Mouse (Mus musculus) MEL (cell line): ENCODE measurements at regions not wholly inside any gene's neighbourhood (a gene's known extent, or its start where the extent isn't known, plus 50 kb on each side); places are given as distances from the start of the nearest gene placed in this dataset.

ENCODE experiments used
- DNase-seq: peaks from one replicate; pipeline ENCODE4 v3.0.0; 2011; ENCODE audit warnings: low read depth, low spot score
- H3K27ac ChIP-seq: 2 replicates; pipeline ENCODE4 v1.5.1; 2012; ENCODE audit warnings: low read depth, mild to moderate bottlenecking, control low read depth, low read length, moderate library complexity; ENCODE audit not compliant: control insufficient read depth
- H3K27me3 ChIP-seq, 2 experiments: fragments of 150-350 bp in 1 of 2; sonication (generic) in 1 of 2; 2 replicates each; pipeline ENCODE4 v1.6.1; 2012; ENCODE audit warnings: low read length in 2 of 2, mild to moderate bottlenecking in 2 of 2, improper control_type of control experiment in 1 of 2, moderate library complexity in 1 of 2; ENCODE audit not compliant: insufficient read depth in 2 of 2, control insufficient read depth in 1 of 2
- H3K36me3 ChIP-seq, 2 experiments: 2 replicates each; pipeline ENCODE4 v1.6.1; 2012 to 2014; ENCODE audit warnings: low read length in 2 of 2, improper control_type of control experiment in 1 of 2, inconsistent platforms in 1 of 2, mild to moderate bottlenecking in 1 of 2; ENCODE audit not compliant: insufficient read depth in 2 of 2, control insufficient read depth in 1 of 2
- H3K4me1 ChIP-seq, 2 experiments: fragments of 150-350 bp in 1 of 2; sonication (generic) in 1 of 2; 2 replicates each; pipeline ENCODE4 v1.6.1; 2012; ENCODE audit warnings: low read length in 2 of 2, improper control_type of control experiment in 1 of 2, mild to moderate bottlenecking in 1 of 2; ENCODE audit not compliant: insufficient read depth in 2 of 2, control insufficient read depth in 1 of 2
- H3K4me3 ChIP-seq, 2 experiments: fragments of 150-350 bp in 1 of 2; sonication (generic) in 1 of 2; 2 replicates each; pipeline ENCODE4 v1.5.1; 2012; ENCODE audit warnings: low read depth in 2 of 2, low read length in 2 of 2, mild to moderate bottlenecking in 2 of 2, moderate library complexity in 2 of 2, control low read depth in 1 of 2, improper control_type of control experiment in 1 of 2; ENCODE audit not compliant: control insufficient read depth in 1 of 2, insufficient read depth in 1 of 2
- H3K79me2 ChIP-seq: 2 replicates; pipeline ENCODE4 v1.6.1; 2012; ENCODE audit warnings: mild to moderate bottlenecking, low read length, moderate library complexity; ENCODE audit not compliant: control insufficient read depth, poor library complexity, insufficient read depth
- H3K9ac ChIP-seq: 2 replicates; pipeline ENCODE4 v1.6.1; 2012; ENCODE audit warnings: low read depth, mild to moderate bottlenecking, control low read depth, low read length, moderate library complexity; ENCODE audit not compliant: control insufficient read depth, poor library complexity, severe bottlenecking
- H3K9me3 ChIP-seq: fragments of 150-350 bp; sonication (generic); replicated peaks from 2 replicates; pipeline ENCODE4 v1.6.1; 2012; ENCODE audit warnings: mild to moderate bottlenecking, low read length, improper control_type of control experiment, moderate library complexity; ENCODE audit not compliant: insufficient read depth
- CHD2 ChIP-seq: IDR thresholded peaks from 2 replicates; pipeline ENCODE4 v1.6.1; 2011; ENCODE audit warnings: low read length, improper control_type of control experiment
- CTCF ChIP-seq, 3 experiments: IDR thresholded peaks in 2 of 3; conservative IDR thresholded peaks in 1 of 3; 2 replicates each; pipeline ENCODE4 v1.5.1; 2011 to 2012; ENCODE audit warnings: low read length in 3 of 3, low read depth in 2 of 3, mild to moderate bottlenecking in 2 of 3, improper control_type of control experiment in 1 of 3, inconsistent platforms in 1 of 3, mixed read lengths in 1 of 3, moderate library complexity in 1 of 3; ENCODE audit not compliant: control insufficient read depth in 1 of 3, insufficient read depth in 1 of 3, poor library complexity in 1 of 3, severe bottlenecking in 1 of 3
- ELF1 ChIP-seq: IDR thresholded peaks from 2 replicates; pipeline ENCODE4 v1.6.1; 2014; ENCODE audit warnings: low read depth, mild to moderate bottlenecking, inconsistent platforms, low read length, improper control_type of control experiment, moderate library complexity
- EP300 ChIP-seq, 2 experiments: IDR thresholded peaks; 2 replicates each; pipeline ENCODE4 v1.6.1; 2011; ENCODE audit warnings: improper control_type of control experiment in 2 of 2, low read length in 2 of 2, low read depth in 1 of 2, mild to moderate bottlenecking in 1 of 2
- ETS1 ChIP-seq: IDR thresholded peaks from 2 replicates; pipeline ENCODE4 v1.6.1; 2012; ENCODE audit warnings: low read depth, mild to moderate bottlenecking, inconsistent platforms, low read length, improper control_type of control experiment, moderate library complexity
- GATA1 ChIP-seq: IDR thresholded peaks from 2 replicates; pipeline ENCODE4 v1.6.1; 2011; ENCODE audit warnings: low read depth, low read length, improper control_type of control experiment
- HCFC1 ChIP-seq: IDR thresholded peaks from 2 replicates; pipeline ENCODE4 v1.6.1; 2012; ENCODE audit warnings: low read depth, mild to moderate bottlenecking, inconsistent platforms, low read length, improper control_type of control experiment, moderate library complexity
- KAT2A ChIP-seq: conservative IDR thresholded peaks from 2 replicates; pipeline ENCODE4 v1.6.1; 2012; ENCODE audit warnings: low read depth, low read length, improper control_type of control experiment, inconsistent platforms
- MAZ ChIP-seq: IDR thresholded peaks from 2 replicates; pipeline ENCODE4 v1.6.1; 2012; ENCODE audit warnings: low read depth, mild to moderate bottlenecking, inconsistent platforms, low read length, improper control_type of control experiment
- NRF1 ChIP-seq: IDR thresholded peaks from 2 replicates; pipeline ENCODE4 v1.6.1; 2014; ENCODE audit warnings: low read depth, mild to moderate bottlenecking, inconsistent platforms, low read length, improper control_type of control experiment, moderate library complexity; ENCODE audit not compliant: poor library complexity, insufficient read depth, severe bottlenecking
- RCOR1 ChIP-seq: IDR thresholded peaks from 2 replicates; pipeline ENCODE4 v1.6.1; 2012; ENCODE audit warnings: low read depth, mild to moderate bottlenecking, inconsistent platforms, low read length, improper control_type of control experiment
- SIN3A ChIP-seq: IDR thresholded peaks from 2 replicates; pipeline ENCODE4 v1.6.1; 2012; ENCODE audit warnings: low read length, improper control_type of control experiment, inconsistent platforms
- TBP ChIP-seq: IDR thresholded peaks from 2 replicates; pipeline ENCODE4 v1.8.0; 2011; ENCODE audit warnings: low read depth, low read length, improper control_type of control experiment
- TCF12 ChIP-seq: IDR thresholded peaks from 2 replicates; pipeline ENCODE4 v1.6.1; 2014; ENCODE audit warnings: low read depth, mild to moderate bottlenecking, inconsistent platforms, low read length, improper control_type of control experiment, moderate library complexity
- USF2 ChIP-seq, 2 experiments: IDR thresholded peaks; 2 replicates each; pipeline ENCODE4 v1.6.1; 2011 to 2012; ENCODE audit warnings: improper control_type of control experiment in 2 of 2, low read length in 2 of 2, borderline replicate concordance in 1 of 2, inconsistent platforms in 1 of 2, low read depth in 1 of 2, mild to moderate bottlenecking in 1 of 2; ENCODE audit not compliant: insufficient read depth in 1 of 2
- ZC3H11A ChIP-seq: IDR thresholded peaks from 2 replicates; pipeline ENCODE4 v1.6.1; 2012; ENCODE audit warnings: low read depth, mild to moderate bottlenecking, inconsistent platforms, low read length, improper control_type of control experiment
- ZKSCAN1 ChIP-seq: IDR thresholded peaks from 2 replicates; pipeline ENCODE4 v1.6.1; 2012; ENCODE audit warnings: low read depth, mild to moderate bottlenecking, inconsistent platforms, low read length, improper control_type of control experiment, moderate library complexity
- ZNF384 ChIP-seq: IDR thresholded peaks from 2 replicates; pipeline ENCODE4 v1.6.1; 2012; ENCODE audit warnings: low read depth, mild to moderate bottlenecking, inconsistent platforms, low read length, improper control_type of control experiment

DNA sequence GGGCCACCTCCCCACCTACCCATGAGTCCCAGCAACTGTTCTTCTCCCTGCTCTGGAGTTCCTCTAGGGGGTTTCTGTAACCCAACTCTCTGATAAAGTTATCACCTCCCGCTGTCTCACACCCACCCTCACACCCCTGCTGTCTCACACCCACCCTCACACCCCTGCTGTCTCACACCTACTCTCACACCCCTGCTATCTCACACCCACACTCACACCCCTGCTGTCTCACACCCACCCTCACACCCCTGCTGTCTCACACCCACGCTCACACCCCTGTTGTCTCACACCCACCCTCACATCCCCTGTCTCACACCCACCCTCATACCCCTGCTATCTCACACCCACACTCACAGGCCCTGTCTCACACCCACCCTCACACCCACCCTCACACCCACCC is 67.4 kb upstream of the Atl2 start:
- no peak overlapping the region for H3K4me3 ChIP-seq
- H3K27me3 ChIP-seq, result no peaks in the 10 kb centered on the region
- H3K4me1 ChIP-seq, result peaks cover 11 to 27% of the 10 kb centered on the region in 2 experiments
- H3K9me3 ChIP-seq, result no peaks in the 10 kb centered on the region
- H3K27ac ChIP-seq, result no peak overlapping the region
- no peak for DNase-seq
- TF ChIP-seq ETS1 (peak; percentile 54; the same call in 1 of the 2 replicates), EP300 (IDR thresholded peaks at IDR 0.05; ENCODE audit: low read depth in 1 of 2, low read length in 2 of 2) (peak; percentile 29 to 64), SIN3A (0 out of 2 replicates have a peak, but pooled peaks have one; percentile 29), GATA1 (peak; percentile 23; the same call in 1 of the 2 replicates), RCOR1 (0 out of 2 replicates have a peak, but pooled peaks have one; percentile 24), USF2 (IDR thresholded peaks at IDR 0.05; ENCODE audit: borderline replicate concordance in 1 of 2, insufficient read depth in 1 of 2, low read depth in 1 of 2, low read length in 2 of 2) (no peak), TBP (no peak), TCF12 (peak; percentile 60)
- peaks cover 0 to 10% of the 10 kb centered on the region in 2 experiments; a peak in 2 of 4 replicates for H3K36me3 ChIP-seq
- H3K79me2 ChIP-seq, result no peaks in the 10 kb centered on the region
- H3K9ac ChIP-seq, result no peak overlapping the region

DNA sequence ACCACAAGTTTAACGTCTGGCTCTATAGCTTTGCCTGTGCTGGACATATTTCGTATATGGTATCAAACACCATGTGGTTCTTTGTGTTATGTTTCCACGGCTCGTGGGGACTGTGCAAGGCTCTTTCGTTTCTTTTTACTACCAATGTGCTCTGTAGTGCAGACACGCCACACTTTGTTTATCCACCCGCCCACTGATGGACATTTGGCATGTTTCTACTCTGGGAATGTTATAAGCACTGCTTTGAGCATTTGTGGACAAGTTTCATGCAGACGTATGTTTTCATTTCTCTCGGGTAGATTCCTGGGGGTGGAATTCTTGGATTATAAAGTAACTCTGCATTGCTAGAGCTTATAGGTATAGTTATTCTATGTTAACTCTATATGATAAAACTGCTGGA is 65.5 kb upstream of the Atl2 start:
- no peaks in the 10 kb centered on the region for H3K27me3 ChIP-seq
- no peak for DNase-seq
- no peak overlapping the region for H3K27ac ChIP-seq
- peaks cover 11 to 21% of the 10 kb centered on the region in 2 experiments for H3K4me1 ChIP-seq
- no peaks in the 10 kb centered on the region for H3K79me2 ChIP-seq
- H3K9ac ChIP-seq, result no peak overlapping the region
- TF ChIP-seq MAZ (no peak), GATA1 (no peak), ZNF384 (no peak), CHD2 (no peak), ZKSCAN1 (no peak), ELF1 (no peak), HCFC1 (no peak), NRF1 (no peak), USF2 (IDR thresholded peaks at IDR 0.05; ENCODE audit: borderline replicate concordance in 1 of 2, insufficient read depth in 1 of 2, low read depth in 1 of 2, low read length in 2 of 2) (no peak), CTCF (IDR thresholded peaks at IDR 0.05 in 2 of 3, conservative IDR thresholded peaks at IDR 0.05 in 1 of 3; ENCODE audit: control insufficient read depth in 1 of 3, insufficient read depth in 1 of 3, low read depth in 2 of 3, low read length in 3 of 3, poor library complexity in 1 of 3, severe bottlenecking in 1 of 3) (no peak), ZC3H11A (no peak), ETS1 (no peak), KAT2A (no peak)
- no peaks in the 10 kb centered on the region for H3K9me3 ChIP-seq
- H3K36me3 ChIP-seq, result peaks cover 0 to 6% of the 10 kb centered on the region in 2 experiments; a peak in 2 of 4 replicates
- no peak overlapping the region for H3K4me3 ChIP-seq
